Mouse (Mus musculus): ENCODE data around the gene Midn. TPM values are rescaled to one million over a fixed set of nuclear protein-coding genes. Genes with fewer than 3 reads are reported as not detected.

Midn gene
- polyA plus RNA-seq, 1 experiment from 2014 or later: 42.1 TPM

- H3K36me3 ChIP-seq: peaks cover 32% of the 10 kb centered on the region
- peak overlapping the region; percentile 89 for H3K27ac ChIP-seq
- H3K27me3 ChIP-seq: no peaks in the 10 kb centered on the region
- WGBS: 83% methylated on average over 45 of the region's 45 CpGs
- peak overlapping the region; percentile 46; the same call in 1 of the 2 replicates for H3K4me3 ChIP-seq
- H3K9ac ChIP-seq: peak overlapping the region; percentile 64
- ATAC-seq (ENCODE audit: low FRiP score): no peak
- peaks cover 51% of the 10 kb centered on the region for H3K4me1 ChIP-seq
- H3K4me2 ChIP-seq (replicated peaks): peak overlapping the region; percentile 65
- no peaks in the 10 kb centered on the region for H3K9me3 ChIP-seq (replicated peaks)
Measured at GRCm38 (mm10) chr10:80171760-80172526, 23.9 kb downstream of the Midn start.

GRCm38 (mm10) chr10:80172527-80173292 lies 24.6 kb downstream of the Midn start, which contains the start of gene 1600002K03Rik:
1600002K03Rik (plus strand) TSS chr10:80172944.
- no peaks in the 10 kb centered on the region for H3K27me3 ChIP-seq
- peak within 1 kb of the TSS; percentile 64 for H3K9ac ChIP-seq
- 8% methylated on average over 35 of the region's 35 CpGs for WGBS
- peak within 1 kb of the TSS; percentile 89 for H3K27ac ChIP-seq
- H3K4me1 ChIP-seq: peaks cover 51% of the 10 kb centered on the region
- peak; percentile 74 for ATAC-seq (ENCODE audit: low FRiP score)
- H3K9me3 ChIP-seq (replicated peaks): no peaks in the 10 kb centered on the region
- H3K36me3 ChIP-seq: peaks cover 32% of the 10 kb centered on the region
- peak within 1 kb of the TSS; percentile 46 for H3K4me3 ChIP-seq
- H3K4me2 ChIP-seq (replicated peaks): peak within 1 kb of the TSS; percentile 65

GRCm38 (mm10) chr10:80173358-80173757 lies 25.3 kb downstream of the Midn start:
- H3K36me3 ChIP-seq: peaks cover 32% of the 10 kb centered on the region
- peak overlapping the region; percentile 65 for H3K4me2 ChIP-seq (replicated peaks)
- 8% methylated on average over 11 of the region's 11 CpGs for WGBS
- H3K27ac ChIP-seq: peak overlapping the region; percentile 89
- H3K9ac ChIP-seq: peak overlapping the region; percentile 57
- H3K4me1 ChIP-seq: peaks cover 51% of the 10 kb centered on the region
- peak overlapping the region; percentile 46 for H3K4me3 ChIP-seq
- no peak for ATAC-seq (ENCODE audit: low FRiP score)
- no peaks in the 10 kb centered on the region for H3K27me3 ChIP-seq
- no peaks in the 10 kb centered on the region for H3K9me3 ChIP-seq (replicated peaks)

- H3K27ac ChIP-seq: no peak overlapping the region
- H3K4me3 ChIP-seq: no peak overlapping the region
- no peaks in the 10 kb centered on the region for H3K27me3 ChIP-seq
- H3K9ac ChIP-seq: no peak overlapping the region
- no peaks in the 10 kb centered on the region for H3K9me3 ChIP-seq (replicated peaks)
- H3K36me3 ChIP-seq: peaks cover 32% of the 10 kb centered on the region
- WGBS: 88% methylated on average over 10 of the region's 10 CpGs
- H3K4me1 ChIP-seq: peaks cover 43% of the 10 kb centered on the region
- no peak overlapping the region for H3K4me2 ChIP-seq (replicated peaks)
- no peak for ATAC-seq (ENCODE audit: low FRiP score)
Measured at GRCm38 (mm10) chr10:80173955-80174640, 26.0 kb downstream of the Midn start.

- H3K4me2 ChIP-seq (replicated peaks): no peak overlapping the region
- WGBS: 62% methylated on average over 2 of the region's 2 CpGs
- H3K4me1 ChIP-seq: peaks cover 39% of the 10 kb centered on the region
- no peaks in the 10 kb centered on the region for H3K9me3 ChIP-seq (replicated peaks)
- no peak for ATAC-seq (ENCODE audit: low FRiP score)
- peaks cover 27% of the 10 kb centered on the region for H3K36me3 ChIP-seq
- H3K27me3 ChIP-seq: no peaks in the 10 kb centered on the region
- no peak overlapping the region for H3K27ac ChIP-seq
- no peak overlapping the region for H3K9ac ChIP-seq
- no peak overlapping the region for H3K4me3 ChIP-seq
Measured at GRCm38 (mm10) chr10:80174705-80175104, 26.6 kb downstream of the Midn start.

GRCm38 (mm10) chr10:80175536-80176269 lies 27.6 kb downstream of the Midn start:
- Histone ChIP-seq H3K27ac (no peak overlapping the region), H3K9me3 (replicated peaks) (no peaks in the 10 kb centered on the region), H3K9ac (no peak overlapping the region; the same call in 1 of the 2 replicates), H3K4me3 (no peak overlapping the region), H3K4me2 (replicated peaks) (no peak overlapping the region), H3K27me3 (no peaks in the 10 kb centered on the region), H3K36me3 (peaks cover 17% of the 10 kb centered on the region), H3K4me1 (peaks cover 37% of the 10 kb centered on the region)
- no peak for ATAC-seq (ENCODE audit: low FRiP score)
- 22% methylated on average over 4 of the region's 4 CpGs for WGBS

- Histone ChIP-seq H3K9ac (peak overlapping the region; percentile 25; the same call in 1 of the 2 replicates), H3K9me3 (replicated peaks) (no peaks in the 10 kb centered on the region)
- no peak for ATAC-seq (ENCODE audit: low FRiP score)
Measured at GRCm38 (mm10) chr10:80176270-80176834, 28.3 kb downstream of the Midn start.

GRCm38 (mm10) chr10:80177441-80178279 lies 29.6 kb downstream of the Midn start:
- 43% methylated on average over 7 of the region's 7 CpGs for WGBS
- Histone ChIP-seq H3K4me1 (peaks cover 42% of the 10 kb centered on the region), H3K4me3 (no peak overlapping the region), H3K36me3 (peaks cover 7% of the 10 kb centered on the region), H3K9me3 (replicated peaks) (no peaks in the 10 kb centered on the region), H3K9ac (no peak overlapping the region; the same call in 1 of the 2 replicates), H3K27ac (no peak overlapping the region), H3K4me2 (replicated peaks) (no peak overlapping the region), H3K27me3 (no peaks in the 10 kb centered on the region)
- no peak for ATAC-seq (ENCODE audit: low FRiP score)

More at GRCm38 (mm10) chr10:80176270-80176834, 28.3 kb downstream of the Midn start:
- Histone ChIP-seq H3K36me3 (peaks cover 11% of the 10 kb centered on the region), H3K27ac (no peak overlapping the region), H3K27me3 (no peaks in the 10 kb centered on the region), H3K4me3 (no peak overlapping the region), H3K4me1 (peaks cover 41% of the 10 kb centered on the region), H3K4me2 (replicated peaks) (no peak overlapping the region)
- WGBS: 82% methylated on average over 5 of the region's 5 CpGs

GRCm38 (mm10) chr10:80179068-80180051 lies 31.3 kb downstream of the Midn start, which contains the start of gene Efna2:
Efna2 (plus strand) TSS chr10:80179482.
- ATAC-seq (ENCODE audit: low FRiP score): peak; percentile 74
- WGBS: 1% methylated on average over 69 of the region's 106 CpGs

GRCm38 (mm10) chr10:80180288-80180687 lies 32.2 kb downstream of the Midn start:
- Histone ChIP-seq H3K9ac (peak overlapping the region; percentile 97), H3K36me3 (peaks cover 19% of the 10 kb centered on the region), H3K9me3 (replicated peaks) (no peaks in the 10 kb centered on the region), H3K27me3 (no peaks in the 10 kb centered on the region), H3K4me3 (peak overlapping the region; percentile 79), H3K4me1 (peaks cover 43% of the 10 kb centered on the region), H3K4me2 (replicated peaks) (peak overlapping the region; percentile 90), H3K27ac (0 out of 2 replicates have a peak overlapping the region, but pooled peaks have one; percentile 17)
- no peak for ATAC-seq (ENCODE audit: low FRiP score)
- WGBS: 50% methylated on average over 6 of the region's 6 CpGs

More at GRCm38 (mm10) chr10:80179068-80180051, 31.3 kb downstream of the Midn start, which contains the start of gene Efna2:
- H3K9ac ChIP-seq: peak within 1 kb of the TSS; percentile 97
- no peaks in the 10 kb centered on the region for H3K9me3 ChIP-seq (replicated peaks)
- H3K27me3 ChIP-seq: no peaks in the 10 kb centered on the region
- H3K4me3 ChIP-seq: peak within 1 kb of the TSS; percentile 79
- H3K4me2 ChIP-seq (replicated peaks): peak within 1 kb of the TSS; percentile 90
- peak within 1 kb of the TSS; percentile 88 for H3K27ac ChIP-seq
- peaks cover 38% of the 10 kb centered on the region for H3K4me1 ChIP-seq
- H3K36me3 ChIP-seq: peaks cover 19% of the 10 kb centered on the region
